Mouse (Mus musculus) macrophage (primary cell): Measurements from ENCODE around the gene Nxph4. TPM values are rescaled to one million over a fixed set of nuclear protein-coding genes. Genes with fewer than 3 reads are reported as not detected.

Source experiments
- H3K27ac ChIP-seq: fragments of 350-480 bp; formaldehyde crosslinking; 2 replicates; pipeline ENCODE4 v1.9.0; 2021
- H3K36me3 ChIP-seq: fragments of 350-480 bp; formaldehyde crosslinking; 2 replicates; pipeline ENCODE4 v1.9.0; 2021; ENCODE audit errors: inconsistent target
- H3K4me3 ChIP-seq: fragments of 350-480 bp; formaldehyde crosslinking; 2 replicates; pipeline ENCODE4 v1.9.0; 2021; ENCODE audit errors: inconsistent target
- H3K79me2 ChIP-seq: fragments of 350-480 bp; formaldehyde crosslinking; 2 replicates; pipeline ENCODE4 v1.9.0; 2021; ENCODE audit errors: inconsistent target
- WGBS: methylation state at CpG from one replicate; pipeline ENCODE4 v1.1.7; 2026; ENCODE audit warnings: inconsistent platforms; ENCODE audit not compliant: missing documents; 5-methylcytosine and 5-hydroxymethylcytosine counted together
- polyA plus RNA-seq: library from polyadenylated mRNA; stranded (reverse); fragments of 250-400 nt; gene quantifications from 3 replicates; pipeline ENCODE4 v1.2.4, GENCODE M21; 2018; ENCODE audit warnings: inconsistent platforms
- total RNA-seq, 78 experiments: library from RNA; depleted of rRNA; stranded (reverse); fragments of 250-400 nt; gene quantifications; 1 replicate in 9 of 78; 2 replicates in 24 of 78; 3 replicates in 43 of 78; 4 replicates in 2 of 78; pipeline ENCODE4 v1.2.4; 2018; ENCODE audit warnings: inconsistent platforms in 56 of 78

Nxph4 gene
- not detected for total RNA-seq (2018; cell fraction: chromatin; rRNA removed)
- total RNA-seq (2018; cell fraction: cytosol; rRNA removed) = not detected
- total RNA-seq (2018; cell fraction: nucleus; rRNA removed) = under 1 TPM in 2 of 26 experiments, not detected in 24; 0.48 to 0.69 TPM
- polyA plus RNA-seq = not detected in 3 replicates

DNA sequence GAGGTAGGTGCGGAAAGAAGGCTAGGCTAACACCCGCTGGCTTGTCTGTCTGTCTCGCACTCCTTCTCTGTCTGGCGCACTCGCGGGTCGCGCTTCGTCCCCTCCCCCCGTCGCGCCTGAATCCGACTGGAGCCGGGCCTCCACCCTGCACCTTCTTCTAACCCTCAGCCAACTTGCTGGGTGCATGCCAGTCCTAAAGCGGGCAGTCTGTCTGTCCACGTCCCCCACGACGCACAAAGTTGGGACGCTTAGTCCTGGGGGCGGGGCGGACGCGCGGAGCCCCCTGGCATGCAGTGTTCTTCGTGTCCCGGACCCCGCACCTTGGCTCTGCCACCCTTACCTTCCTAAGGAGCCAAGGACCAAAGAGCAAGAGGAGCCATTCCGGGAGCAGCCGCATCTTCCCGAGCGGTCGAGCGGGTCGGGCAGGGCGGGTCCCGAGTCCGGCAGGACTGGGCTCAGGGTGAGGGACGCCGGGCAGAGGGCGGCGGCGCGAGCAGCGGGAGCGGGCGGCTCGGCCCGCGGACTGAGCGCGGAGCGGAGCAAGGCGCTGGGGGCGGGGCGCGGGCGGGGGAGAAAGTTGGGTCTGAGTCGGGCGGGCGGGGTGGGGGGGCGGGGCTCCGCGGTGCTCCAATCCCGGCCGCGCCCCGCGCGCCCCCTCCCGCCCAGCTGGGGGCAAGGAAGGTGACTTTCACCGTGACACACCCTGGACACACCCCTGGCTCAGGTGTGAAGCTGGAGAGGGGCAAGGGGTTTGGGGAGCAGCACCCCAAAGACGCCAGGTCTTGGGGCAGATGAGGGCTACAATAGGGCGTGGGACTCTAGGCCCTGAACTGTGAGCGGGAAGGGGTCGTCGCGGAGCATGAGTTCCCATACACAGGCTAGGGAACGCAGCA is at the start of gene Nxph4:
Nxph4 (minus strand) TSS at position 524 of the 893 bp plus-strand sequence.
- Histone ChIP-seq H3K27ac (no peak within 1 kb of the TSS), H3K36me3 (peaks cover 12% of the 10 kb centered on the region; the same call in 1 of the 2 replicates), H3K79me2 (no peaks in the 10 kb centered on the region), H3K4me3 (no peak within 1 kb of the TSS)
- WGBS = 3% methylated on average over 46 of the region's 78 CpGs

DNA sequence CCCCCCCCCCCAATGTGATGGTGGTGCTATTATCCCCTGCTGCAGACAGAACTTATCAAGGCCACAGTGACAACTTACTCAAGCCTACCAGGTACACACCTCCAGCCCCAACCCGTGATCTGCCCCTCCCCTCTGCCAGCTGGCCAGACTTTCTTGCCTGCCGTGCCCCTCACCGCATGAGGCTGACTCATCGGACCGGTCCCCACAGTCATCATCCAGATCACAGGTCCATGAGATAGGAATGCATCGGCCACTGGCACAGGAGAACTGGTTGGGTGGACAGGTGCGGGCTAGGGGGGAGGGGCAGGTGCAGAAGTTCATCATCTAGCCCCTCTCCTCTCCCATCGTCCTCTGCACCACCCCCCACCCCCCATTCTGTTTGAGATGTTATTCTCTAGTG is 49.3 kb upstream of the Nxph4 start:
- Histone ChIP-seq H3K36me3 (peaks cover 65% of the 10 kb centered on the region), H3K79me2 (peaks cover 78% of the 10 kb centered on the region), H3K4me3 (no peak overlapping the region), H3K27ac (no peak overlapping the region)
- whole genome bisulfite sequencing = 90% methylated on average over 8 of the region's 8 CpGs

DNA sequence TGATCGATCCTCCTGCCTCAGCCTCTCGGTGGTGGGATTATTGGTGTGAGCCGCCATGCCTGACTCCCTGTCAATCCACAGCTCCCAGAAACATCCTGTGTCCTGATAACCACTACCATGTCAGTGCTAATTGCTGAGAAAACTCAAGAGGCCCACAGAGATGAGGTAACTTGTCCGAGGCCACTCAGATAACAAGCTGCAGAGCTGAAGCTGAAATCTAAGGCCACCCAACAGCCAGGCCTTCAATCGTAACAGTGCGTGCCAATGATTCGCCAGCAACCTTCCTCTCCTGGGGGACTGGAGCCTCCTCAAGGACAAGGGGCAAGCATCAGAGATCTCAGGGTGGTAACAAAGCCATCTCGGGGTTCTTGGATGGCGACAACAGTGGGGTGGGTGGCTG is 46.9 kb upstream of the Nxph4 start:
- Histone ChIP-seq H3K27ac (no peak overlapping the region), H3K36me3 (peaks cover 88% of the 10 kb centered on the region), H3K79me2 (peaks cover 94% of the 10 kb centered on the region), H3K4me3 (no peak overlapping the region)
- WGBS = 99% methylated on average over 9 of the region's 9 CpGs

DNA sequence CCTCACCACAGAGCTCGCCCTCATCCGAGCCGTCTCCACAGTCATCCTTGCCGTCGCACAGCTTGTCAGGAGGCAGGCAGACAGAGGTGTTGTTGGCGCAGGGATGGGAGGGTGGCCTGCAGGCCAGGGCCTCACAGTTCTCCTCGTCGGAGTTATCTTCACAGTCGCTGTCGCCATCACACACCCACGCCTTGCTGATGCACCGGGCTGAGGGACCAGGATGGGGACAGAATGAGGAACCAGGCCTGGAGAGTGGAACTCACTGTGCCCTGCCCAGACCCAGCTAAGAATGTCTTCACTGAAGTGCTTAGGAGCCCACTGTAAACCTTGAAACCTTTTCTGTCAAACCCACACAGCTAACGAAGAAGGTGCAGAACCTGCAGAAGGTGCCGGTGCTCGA is 43.6 kb upstream of the Nxph4 start:
- Histone ChIP-seq H3K27ac (0 out of 2 replicates have a peak overlapping the region, but pooled peaks have one; percentile 7), H3K79me2 (peaks cover 88% of the 10 kb centered on the region), H3K4me3 (no peak overlapping the region), H3K36me3 (peaks cover 99% of the 10 kb centered on the region)
- WGBS = 75% methylated on average over 15 of the region's 15 CpGs

DNA sequence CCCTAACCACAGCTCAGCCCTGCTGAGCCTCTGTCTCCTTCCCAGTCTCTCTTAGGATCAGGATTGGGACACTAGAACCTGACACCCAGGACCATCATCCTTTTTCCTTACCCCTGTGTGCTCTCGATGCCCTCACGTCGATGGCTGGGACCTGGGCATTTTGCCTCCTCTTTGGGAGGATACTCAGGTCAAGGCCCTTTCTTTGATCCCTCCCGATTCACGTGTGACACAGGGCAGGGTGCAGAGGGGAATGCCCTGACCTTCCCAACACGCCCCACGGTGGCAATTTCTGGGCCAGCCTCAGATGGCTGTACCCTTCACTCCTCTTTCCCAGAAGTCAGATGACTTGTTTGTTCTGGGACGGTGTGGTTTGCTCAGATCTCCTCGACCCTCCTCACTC is 42.8 kb upstream of the Nxph4 start:
- Histone ChIP-seq H3K79me2 (peaks cover 79% of the 10 kb centered on the region), H3K27ac (peak overlapping the region; percentile 25), H3K36me3 (peaks cover 99% of the 10 kb centered on the region), H3K4me3 (no peak overlapping the region)
- 98% methylated on average over 9 of the region's 9 CpGs for WGBS

DNA sequence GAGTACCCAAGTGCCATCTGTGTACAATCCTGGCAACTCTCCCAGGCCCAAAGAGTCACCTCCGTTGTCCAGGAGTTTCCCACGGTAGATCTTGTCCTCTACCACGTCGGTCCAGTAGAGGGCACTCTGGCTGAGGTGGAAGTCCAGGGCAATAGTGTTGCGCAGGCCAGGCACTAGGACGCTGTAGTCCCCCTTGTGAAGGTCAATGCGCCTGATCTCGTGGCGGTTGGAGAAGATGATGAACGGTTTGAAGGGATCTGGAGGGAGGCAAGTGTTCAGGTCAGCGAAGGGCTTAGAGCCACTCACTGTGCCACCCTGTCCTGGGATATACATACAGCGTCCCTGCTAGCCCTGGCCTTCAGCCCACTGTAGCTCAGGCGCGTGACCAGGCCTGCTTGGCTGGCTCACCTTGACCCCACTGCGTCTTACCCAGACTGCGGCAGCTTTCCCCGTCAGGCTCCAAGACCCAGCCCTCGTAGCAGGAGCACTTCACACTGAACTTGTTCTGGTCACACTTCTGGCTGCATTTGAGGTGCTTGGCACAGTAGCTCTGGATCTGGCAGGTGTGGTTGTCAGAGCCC is 42.1 kb upstream of the Nxph4 start:
- H3K27ac ChIP-seq = peak overlapping the region; percentile 25
- H3K79me2 ChIP-seq = peaks cover 72% of the 10 kb centered on the region; the same call in 1 of the 2 replicates
- H3K4me3 ChIP-seq = no peak overlapping the region
- peaks cover 99% of the 10 kb centered on the region for H3K36me3 ChIP-seq
- WGBS = 49% methylated on average over 16 of the region's 18 CpGs

DNA sequence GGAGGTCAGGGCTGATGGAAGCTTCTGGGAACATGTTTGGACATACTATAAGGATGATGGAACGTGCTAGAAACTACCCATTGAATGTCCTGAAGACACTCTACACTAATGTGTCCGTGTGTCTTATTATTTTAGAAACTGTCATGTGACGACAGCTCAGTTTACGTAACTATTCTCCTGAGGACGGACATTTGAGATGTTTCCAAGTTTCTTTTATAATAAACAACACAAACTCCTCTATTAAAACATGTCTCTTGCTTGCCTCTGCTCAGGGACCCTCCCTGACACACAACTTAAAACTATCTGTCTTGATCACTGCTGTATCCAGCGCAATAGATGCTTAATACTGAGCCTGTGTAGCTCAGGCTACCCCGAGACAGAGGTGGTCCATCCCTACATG is 41.4 kb upstream of the Nxph4 start:
- H3K27ac ChIP-seq = no peak overlapping the region
- H3K36me3 ChIP-seq = peaks cover 98% of the 10 kb centered on the region
- WGBS = 79% methylated on average over 7 of the region's 7 CpGs
- H3K79me2 ChIP-seq = peaks cover 65% of the 10 kb centered on the region; the same call in 1 of the 2 replicates
- no peak overlapping the region for H3K4me3 ChIP-seq

DNA sequence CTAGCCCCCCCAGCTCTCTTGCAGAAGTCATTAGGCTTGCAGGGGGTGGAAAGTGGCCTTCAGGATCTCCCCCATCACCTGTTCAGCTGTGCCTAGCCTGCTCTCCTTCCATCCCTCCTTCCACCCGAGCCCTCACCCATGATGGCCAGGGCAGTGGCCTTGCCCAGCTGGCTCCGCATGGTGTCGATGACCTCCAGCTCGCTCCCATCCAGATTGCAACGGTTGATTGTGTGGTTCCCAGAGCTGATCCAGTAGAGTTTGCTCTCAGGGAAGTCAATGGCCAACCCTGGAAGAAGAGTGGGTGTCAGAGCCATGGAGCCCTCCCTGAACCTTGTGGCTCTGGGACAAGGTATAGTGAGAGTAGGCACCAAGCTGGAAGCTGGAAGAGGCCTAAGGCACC is 37.9 kb upstream of the Nxph4 start:
- H3K4me3 ChIP-seq = no peak overlapping the region
- H3K79me2 ChIP-seq = peaks cover 44% of the 10 kb centered on the region; the same call in 1 of the 2 replicates
- WGBS = 93% methylated on average over 5 of the region's 5 CpGs
- H3K36me3 ChIP-seq = peaks cover 85% of the 10 kb centered on the region
- H3K27ac ChIP-seq = no peak overlapping the region

DNA sequence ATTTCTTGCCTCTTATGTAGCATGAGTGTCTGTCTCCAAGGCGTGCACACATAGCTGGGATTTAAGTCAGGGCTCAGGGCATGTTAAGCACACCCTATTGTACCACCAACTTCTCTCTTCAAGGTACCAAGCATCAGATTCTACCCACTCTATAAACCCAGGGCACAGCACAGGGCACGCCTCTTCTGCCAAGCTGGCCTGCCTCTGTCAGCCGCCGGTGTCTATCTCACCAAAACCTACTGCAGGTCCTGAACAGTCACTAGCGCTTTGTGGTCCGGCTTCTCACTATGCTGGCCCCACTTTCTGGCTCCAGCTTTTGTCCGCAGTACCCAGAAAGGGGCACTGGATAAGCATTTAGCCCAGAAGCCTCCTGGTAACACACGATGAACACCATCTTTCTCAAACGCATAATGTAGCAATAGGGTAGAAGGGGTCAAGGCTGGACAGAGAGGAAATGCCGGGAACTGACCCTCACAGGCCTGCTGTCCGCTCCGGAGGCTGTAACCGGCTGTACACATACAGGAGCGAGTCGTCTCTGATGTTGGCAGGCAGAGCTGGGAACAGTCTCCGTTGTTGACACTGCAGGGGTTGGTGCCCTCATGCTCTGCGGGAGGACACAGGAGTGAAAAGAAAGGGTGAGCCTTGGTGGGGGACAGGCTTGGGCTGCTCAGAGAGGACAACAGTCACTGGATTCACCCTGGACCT is 36.7 kb upstream of the Nxph4 start:
- H3K36me3 ChIP-seq = peaks cover 85% of the 10 kb centered on the region
- peaks cover 40% of the 10 kb centered on the region; the same call in 1 of the 2 replicates for H3K79me2 ChIP-seq
- WGBS = 96% methylated on average over 16 of the region's 17 CpGs
- no peak overlapping the region for H3K27ac ChIP-seq
- no peak overlapping the region for H3K4me3 ChIP-seq

DNA sequence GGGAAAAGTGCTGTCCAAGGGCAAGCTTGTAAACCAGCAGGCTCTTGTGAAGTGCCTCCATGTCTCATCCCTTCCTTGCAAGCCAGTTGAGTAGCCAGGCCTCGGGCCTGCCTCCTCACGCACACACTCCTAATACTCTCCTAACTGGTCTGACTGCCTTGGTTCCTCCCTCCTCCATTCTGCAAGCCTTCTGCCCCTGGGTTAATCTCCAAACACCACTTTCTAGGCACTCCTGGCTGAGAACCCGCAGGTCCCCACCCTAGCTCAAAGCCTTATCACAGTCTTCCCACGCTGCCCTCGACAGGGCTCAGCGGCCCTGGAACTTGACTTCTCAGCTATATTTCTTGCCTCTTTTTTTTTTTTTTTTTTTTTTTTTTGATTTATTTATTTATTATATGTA is 36.0 kb upstream of the Nxph4 start:
- Histone ChIP-seq H3K79me2 (peaks cover 32% of the 10 kb centered on the region; the same call in 1 of the 2 replicates), H3K4me3 (no peak overlapping the region), H3K36me3 (peaks cover 84% of the 10 kb centered on the region), H3K27ac (no peak overlapping the region)
- 95% methylated on average over 3 of the region's 6 CpGs for WGBS

DNA sequence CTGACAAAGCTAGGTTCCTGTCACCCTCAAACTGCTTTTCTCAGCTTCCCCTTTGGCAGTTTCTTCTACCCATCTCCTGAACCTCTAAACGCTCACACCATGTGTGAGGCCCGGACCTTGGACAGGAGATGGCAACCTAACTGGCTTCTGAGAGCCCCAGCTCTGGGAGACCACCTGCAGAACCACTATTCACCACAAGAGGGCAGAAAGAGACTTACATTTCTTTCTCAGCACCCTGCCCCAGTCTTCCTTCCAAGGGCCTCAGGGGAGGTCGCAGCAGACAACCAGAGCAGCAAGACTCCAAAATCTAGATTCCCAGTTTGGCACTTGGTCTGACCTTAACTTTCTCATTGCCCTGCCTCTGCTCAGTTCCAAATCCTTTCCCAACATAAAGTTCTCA is 35.1 kb upstream of the Nxph4 start:
- Histone ChIP-seq H3K4me3 (no peak overlapping the region), H3K79me2 (peaks cover 23% of the 10 kb centered on the region; the same call in 1 of the 2 replicates), H3K27ac (no peak overlapping the region), H3K36me3 (peaks cover 77% of the 10 kb centered on the region)
- WGBS = 11% methylated on average over 3 of the region's 3 CpGs

DNA sequence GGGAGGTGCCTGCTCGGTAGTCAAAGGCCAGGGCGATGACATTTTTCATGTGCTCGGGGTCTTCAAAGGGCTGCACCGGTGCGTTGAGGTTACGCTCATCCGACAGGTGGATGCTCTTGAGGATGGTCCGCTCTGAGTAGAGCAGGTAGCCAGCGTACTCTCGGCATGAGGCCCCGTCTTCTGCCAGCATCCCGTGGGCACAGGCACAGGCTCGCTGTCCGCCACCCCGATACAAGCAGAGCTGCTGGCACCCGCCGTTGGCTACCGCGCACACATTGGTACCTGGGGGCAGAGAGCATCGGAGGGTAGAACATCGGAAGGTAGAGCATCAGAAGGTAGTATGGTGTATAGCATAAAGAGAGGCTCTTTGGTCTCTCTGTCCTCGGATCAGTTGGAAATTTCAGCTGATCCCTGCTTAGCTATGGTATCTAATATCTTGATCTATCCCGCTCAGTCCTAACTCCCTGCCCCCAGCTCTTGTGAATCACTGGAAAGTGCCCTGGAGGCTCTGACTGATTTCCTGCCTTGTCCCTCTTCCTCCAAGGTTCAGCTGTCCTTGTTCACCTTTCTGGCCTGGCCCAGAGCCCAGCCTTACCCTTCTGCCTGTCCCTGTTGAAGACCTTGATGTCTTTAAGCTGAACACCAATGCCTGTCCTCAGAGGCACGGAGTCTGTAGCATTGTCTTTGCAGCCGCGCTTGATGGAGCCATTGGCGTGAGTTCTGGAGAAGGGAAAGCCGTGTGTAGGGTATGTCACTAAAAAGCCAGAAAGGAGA is 32.4 kb upstream of the Nxph4 start:
- WGBS = 91% methylated on average over 25 of the region's 28 CpGs
- H3K4me3 ChIP-seq = no peak overlapping the region
- H3K36me3 ChIP-seq = peaks cover 77% of the 10 kb centered on the region

DNA sequence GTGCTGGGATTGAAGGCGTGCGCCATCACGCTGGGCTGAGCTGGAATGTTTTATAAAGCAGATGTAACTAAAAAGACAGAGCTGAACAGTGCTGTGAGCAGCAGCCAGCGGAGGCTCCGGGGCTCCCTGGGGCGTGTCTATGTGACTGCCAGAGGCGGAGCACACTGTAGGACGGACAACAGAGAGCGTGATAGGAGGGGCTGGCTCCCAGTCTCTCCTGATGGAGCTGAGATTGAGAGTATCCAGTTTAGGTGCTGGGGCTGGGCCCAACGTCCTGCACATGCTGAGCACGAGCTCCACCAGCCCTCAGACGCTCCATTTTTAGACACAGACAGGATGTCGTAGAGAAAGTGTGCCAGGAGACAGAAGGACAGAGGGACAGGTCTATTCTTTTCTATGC is 29.9 kb upstream of the Nxph4 start:
- Histone ChIP-seq H3K79me2 (peaks cover 19% of the 10 kb centered on the region; the same call in 1 of the 2 replicates), H3K36me3 (peaks cover 87% of the 10 kb centered on the region), H3K27ac (no peak overlapping the region), H3K4me3 (no peak overlapping the region)
- 37% methylated on average over 12 of the region's 13 CpGs for WGBS

More for the DNA sequence above, 32.4 kb upstream of the Nxph4 start:
- Histone ChIP-seq H3K27ac (no peak overlapping the region), H3K79me2 (peaks cover 19% of the 10 kb centered on the region; the same call in 1 of the 2 replicates)

DNA sequence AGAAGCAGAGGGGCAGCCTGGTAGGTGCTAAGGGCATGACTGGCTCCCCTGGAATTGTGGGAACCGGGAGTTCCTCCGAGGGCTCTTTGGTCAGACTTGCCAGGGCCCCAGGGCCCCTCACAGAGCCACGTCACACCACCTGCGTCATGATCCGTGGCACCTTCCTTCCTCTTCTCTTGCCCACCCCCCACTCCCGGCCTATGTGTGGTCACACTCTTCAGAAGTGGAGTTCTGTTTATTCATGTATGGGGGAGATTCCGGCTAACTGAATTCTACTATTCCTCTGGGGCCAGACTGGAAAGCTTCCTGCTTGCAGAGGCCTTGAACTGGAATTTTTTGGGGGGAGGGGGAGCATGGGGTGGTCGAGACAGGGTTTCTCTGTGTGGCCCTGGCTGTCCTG is 29.5 kb upstream of the Nxph4 start:
- no peak overlapping the region for H3K4me3 ChIP-seq
- peaks cover 87% of the 10 kb centered on the region for H3K36me3 ChIP-seq
- peaks cover 15% of the 10 kb centered on the region; the same call in 1 of the 2 replicates for H3K79me2 ChIP-seq
- 17% methylated on average over 8 of the region's 8 CpGs for WGBS
- no peak overlapping the region for H3K27ac ChIP-seq
